Mouse (Mus musculus): ENCODE results near the gene Angptl2.

The Angptl2 gene

GRCm38 (mm10) chr2:33215700-33216509 is at the start of gene Angptl2:
Angptl2 (plus strand) TSS chr2:33216069.
- DNase-seq (ENCODE audit: low spot score in 2 of 2), result peak; percentile 55 to 65

- DNase-seq (ENCODE audit: low spot score in 2 of 2), result no peak
Observed at GRCm38 (mm10) chr2:33167060-33167459, 48.8 kb upstream of the Angptl2 start.

GRCm38 (mm10) chr2:33169445-33169844 is 46.4 kb upstream of the Angptl2 start:
- DNase-seq (ENCODE audit: low spot score in 2 of 2), result no peak

- no peak for DNase-seq (ENCODE audit: low spot score in 2 of 2)
Observed at GRCm38 (mm10) chr2:33170777-33171565, 44.9 kb upstream of the Angptl2 start.

GRCm38 (mm10) chr2:33173126-33173525 is 42.7 kb upstream of the Angptl2 start:
- no peak for DNase-seq (ENCODE audit: low spot score in 2 of 2)

GRCm38 (mm10) chr2:33173686-33174085 is 42.2 kb upstream of the Angptl2 start:
- DNase-seq (ENCODE audit: low spot score in 2 of 2), result no peak

GRCm38 (mm10) chr2:33176516-33176915 is 39.4 kb upstream of the Angptl2 start:
- no peak for DNase-seq (ENCODE audit: low spot score in 2 of 2)

GRCm38 (mm10) chr2:33176921-33177320 is 38.9 kb upstream of the Angptl2 start:
- DNase-seq (ENCODE audit: low spot score in 2 of 2), result no peak

- no peak for DNase-seq (ENCODE audit: low spot score in 2 of 2)
Observed at GRCm38 (mm10) chr2:33177443-33178242, 38.2 kb upstream of the Angptl2 start.

GRCm38 (mm10) chr2:33178243-33178932 is 37.5 kb upstream of the Angptl2 start:
- DNase-seq (ENCODE audit: low spot score in 2 of 2), result no peak

- DNase-seq (ENCODE audit: low spot score in 2 of 2), result no peak
Observed at GRCm38 (mm10) chr2:33179171-33179929, 36.5 kb upstream of the Angptl2 start.

GRCm38 (mm10) chr2:33179930-33180630 is 35.8 kb upstream of the Angptl2 start:
- DNase-seq (ENCODE audit: low spot score in 2 of 2), result no peak

GRCm38 (mm10) chr2:33183321-33183720 is 32.5 kb upstream of the Angptl2 start:
- no peak for DNase-seq (ENCODE audit: low spot score in 2 of 2)

- DNase-seq (ENCODE audit: low spot score in 2 of 2), result no peak
Observed at GRCm38 (mm10) chr2:33184641-33185040, 31.2 kb upstream of the Angptl2 start.

- no peak for DNase-seq (ENCODE audit: low spot score in 2 of 2)
Observed at GRCm38 (mm10) chr2:33185258-33185657, 30.6 kb upstream of the Angptl2 start.

GRCm38 (mm10) chr2:33186505-33186904 is 29.4 kb upstream of the Angptl2 start:
- no peak for DNase-seq (ENCODE audit: low spot score in 2 of 2)

- DNase-seq (ENCODE audit: low spot score in 2 of 2), result no peak
Observed at GRCm38 (mm10) chr2:33187874-33188273, 28.0 kb upstream of the Angptl2 start.

- DNase-seq (ENCODE audit: low spot score in 2 of 2), result no peak
Observed at GRCm38 (mm10) chr2:33188925-33189670, 26.8 kb upstream of the Angptl2 start.

- no peak for DNase-seq (ENCODE audit: low spot score in 2 of 2)
Observed at GRCm38 (mm10) chr2:33189976-33190375, 25.9 kb upstream of the Angptl2 start.
